Mouse (Mus musculus) Patski (cell line): ENCODE data around the gene Pmel. TPM values are rescaled to one million over a fixed set of nuclear protein-coding genes. Genes with fewer than 3 reads are reported as not detected.
A peak's percentile ranks its signal among the peaks of the same experiment; 100 is the strongest.

Source experiments
- ATAC-seq: fragments of 100-300 bp; one replicate; pipeline ENCODE4 v1.8.0; 2021
- CTCF ChIA-PET: fragments of 350-600 bp; sonication (Branson Sonifier 250); formaldehyde crosslinking; loops from one replicate; lab custom pipeline; 2022; ENCODE audit warnings: inconsistent platforms; lab: Charles Lee
- POLR2A ChIA-PET: fragments of 350-600 bp; sonication (Branson Sonifier 250); formaldehyde crosslinking; loops from one replicate; lab custom pipeline; 2022; ENCODE audit warnings: antibody characterized with exemption, inconsistent platforms; lab: Charles Lee
- DNase-seq: peaks from one replicate; pipeline ENCODE4 v3.0.0-alpha.2; 2011; ENCODE audit warnings: low read depth, low spot score
- H3K27me3 ChIP-seq: fragments of 371-371 bp; one replicate; pipeline ENCODE4 v1.5.1; 2021
- CTCF ChIP-seq: fragments of 100-300 bp; IDR thresholded peaks from one replicate; pipeline ENCODE4 v1.5.1; 2021
- in situ Hi-C: fragments of 300-500 bp; cut with MboI; formaldehyde crosslinking; loops from 3 replicates; pipeline ENCODE4 v1.11.1; 2018; ENCODE audit warnings: low pct_unique_long_range_greater_than_20kb, mixed read lengths
- polyA plus RNA-seq: library from polyadenylated mRNA; unstranded; gene quantifications from one replicate; pipeline ENCODE4 v1.2.3, GENCODE M21; 2021

The Pmel gene
- polyA plus RNA-seq, 1 experiment from 2014 or later = 1.1 TPM

- no peaks in the 10 kb centered on the region for H3K27me3 ChIP-seq
- in situ Hi-C loops = no loop called here
These were observed 33.4 kb downstream of the Pmel start for GRCm38 (mm10) chr10:128737435-128737834.

GRCm38 (mm10) chr10:128740296-128740695 lies 36.3 kb downstream of the Pmel start:
- no peak for DNase-seq
- CTCF ChIA-PET = interaction anchor here (2.2 kb wide), 1 partner anchor 8 kb away, joined by 9 read pairs; no protein-coding TSS in a partner anchor
- H3K27me3 ChIP-seq = no peaks in the 10 kb centered on the region
- POLR2A ChIA-PET = interaction anchor here (0.6 kb wide), 1 partner anchor 45 kb away, joined by 3 read pairs; no protein-coding TSS in a partner anchor
- ATAC-seq = no peak
- TF ChIP-seq CTCF = no peak
- in situ Hi-C loops = no loop called here

More at GRCm38 (mm10) chr10:128737435-128737834, 33.4 kb downstream of the Pmel start:
- no peak for TF ChIP-seq CTCF
- ChIA-PET POLR2A (no interaction called here), CTCF (no interaction called here)
- DNase-seq (no peak), ATAC-seq (no peak)

GRCm38 (mm10) chr10:128742616-128743015 lies 38.6 kb downstream of the Pmel start:
- CTCF ChIA-PET = interaction anchor here (1.7 to 2.2 kb wide), 2 partner anchors 10 to 31 kb away, joined by 4 to 9 read pairs; no protein-coding TSS in a partner anchor
- in situ Hi-C loops = no loop called here
- ATAC-seq (no peak), DNase-seq (no peak)
- no peaks in the 10 kb centered on the region for H3K27me3 ChIP-seq
- POLR2A ChIA-PET = no interaction called here
- no peak for TF ChIP-seq CTCF

- TF ChIP-seq CTCF = no peak
- CTCF ChIA-PET = interaction anchor here (1.1 to 1.7 kb wide), 3 partner anchors 11 to 62 kb away, joined by 3 to 4 read pairs (median 3); no protein-coding TSS in a partner anchor
- ATAC-seq (no peak), DNase-seq (no peak)
- no peaks in the 10 kb centered on the region for H3K27me3 ChIP-seq
- in situ Hi-C loops = no loop called here
- POLR2A ChIA-PET = interaction anchor here (0.9 kb wide), 1 partner anchor 62 kb away, joined by 3 read pairs; no protein-coding TSS in a partner anchor
These were observed 39.2 kb downstream of the Pmel start for GRCm38 (mm10) chr10:128743235-128743634.

GRCm38 (mm10) chr10:128743791-128744191 lies 39.8 kb downstream of the Pmel start:
- ChIA-PET POLR2A (interaction anchor here (0.9 kb wide), 1 partner anchor 61 kb away, joined by 3 read pairs; no protein-coding TSS in a partner anchor), CTCF (interaction anchor here (1.1 to 1.7 kb wide), 3 partner anchors 11 to 61 kb away, joined by 3 to 4 read pairs (median 3); no protein-coding TSS in a partner anchor)
- H3K27me3 ChIP-seq = no peaks in the 10 kb centered on the region
- ATAC-seq = peak; percentile 18
- TF ChIP-seq CTCF = no peak
- DNase-seq = no peak
- in situ Hi-C loops = no loop called here

GRCm38 (mm10) chr10:128744211-128744610 lies 40.2 kb downstream of the Pmel start:
- in situ Hi-C loops = no loop called here
- no peak for ATAC-seq
- no peaks in the 10 kb centered on the region for H3K27me3 ChIP-seq
- TF ChIP-seq CTCF = no peak
- no peak for DNase-seq
- ChIA-PET CTCF (interaction anchor here (1.1 to 1.7 kb wide), 5 partner anchors 12 to 61 kb away, joined by 3 to 4 read pairs (median 3); no protein-coding TSS in a partner anchor), POLR2A (interaction anchor here (0.9 kb wide), 1 partner anchor 61 kb away, joined by 3 read pairs; no protein-coding TSS in a partner anchor)

- ATAC-seq (no peak), DNase-seq (no peak)
- POLR2A ChIA-PET = interaction anchor here (0.6 to 1.1 kb wide), 3 partner anchors 17 to 56 kb away, joined by 3 to 5 read pairs (median 4); partner anchors contain the start of gene Pmel
- CTCF ChIA-PET = interaction anchor here (0.6 to 1.6 kb wide), 7 partner anchors 10 to 169 kb away, joined by 3 to 11 read pairs (median 3); no protein-coding TSS in a partner anchor
- no peaks in the 10 kb centered on the region for H3K27me3 ChIP-seq
- in situ Hi-C loops = no loop called here
- TF ChIP-seq CTCF = peak; percentile 51
These were observed 40.9 kb downstream of the Pmel start, which contains the start of gene Dgka for GRCm38 (mm10) chr10:128744680-128745601. Gene Dgka, minus strand, starts transcription at chr10:128744855.

GRCm38 (mm10) chr10:128745946-128746613 lies 42.1 kb downstream of the Pmel start:
- POLR2A ChIA-PET = interaction anchor here (1.1 kb wide), 1 partner anchor 42 kb away, joined by 4 read pairs; the partner anchor contains the start of gene Pmel
- ATAC-seq (no peak), DNase-seq (no peak)
- CTCF ChIA-PET = interaction anchor here (0.9 to 1.5 kb wide), 3 partner anchors 11 to 167 kb away, joined by 3 to 11 read pairs (median 3); no protein-coding TSS in a partner anchor
- in situ Hi-C loops = no loop called here
- no peak for TF ChIP-seq CTCF
- H3K27me3 ChIP-seq = no peaks in the 10 kb centered on the region

- ATAC-seq (no peak), DNase-seq (no peak)
- ChIA-PET CTCF (interaction anchor here (1.2 kb wide), 2 partner anchors 17 kb away, joined by 3 read pairs; no protein-coding TSS in a partner anchor), POLR2A (interaction anchor here (1.1 to 1.2 kb wide), 2 partner anchors 52 to 148 kb away, joined by 4 read pairs; no protein-coding TSS in a partner anchor)
- H3K27me3 ChIP-seq = no peaks in the 10 kb centered on the region
- in situ Hi-C loops = no loop called here
- TF ChIP-seq CTCF = no peak
These were observed 43.1 kb downstream of the Pmel start for GRCm38 (mm10) chr10:128746972-128747645.
